Mouse (Mus musculus): Measurements from ENCODE around the gene Ifit1bl1.
"Not testable (repeated sequence)": the region's sequence is repeated elsewhere in the genome, so short reads cannot be mapped to it uniquely, and the experiment has no call there.

GRCm38 (mm10) chr19:34601888-34602287, at the start of gene Ifit1bl1:
- not testable (repeated sequence) for TF ChIP-seq CTCF (IDR thresholded peaks at IDR 0.05; ENCODE audit: extremely low read depth, insufficient read length, insufficient replicate concordance, low read depth, low read length); POLR2A (IDR thresholded peaks at IDR 0.05; ENCODE audit: low read depth, low read length)

Data from small intestine, adult 2 months (tissue).